8 mouse cellular contexts compared by ENCODE assay signal in the genomic region with DNA sequence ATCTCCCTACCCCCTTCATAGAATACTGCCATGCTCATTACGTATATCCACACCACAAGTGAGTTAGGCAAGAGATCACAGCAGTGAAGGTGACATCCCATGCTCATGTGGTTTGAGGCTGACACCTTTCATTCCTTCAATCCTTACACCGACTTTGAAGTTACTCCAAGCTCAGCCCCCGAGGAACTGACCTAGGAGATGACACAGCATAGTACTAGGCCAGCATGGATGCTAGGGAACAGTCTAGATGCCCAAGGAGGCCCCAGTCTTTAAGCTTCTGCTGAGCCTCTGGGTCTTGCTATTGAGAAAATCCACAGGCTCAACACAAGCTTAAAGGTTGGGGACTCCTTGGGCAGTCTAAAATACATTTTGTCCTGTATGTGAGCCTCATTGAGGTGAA. TPM values are rescaled to one million over a fixed set of nuclear protein-coding genes. Genes with fewer than 3 reads are reported as not detected.
A peak's percentile ranks its signal among the peaks of the same experiment; 100 is the strongest.
DNase-seq lines count a peak whose midpoint lies in the region; ATAC-seq and TF ChIP-seq lines count a peak whose summit lies in the region.

No protein-coding gene starts in this region.

- TF ChIP-seq POLR2A in CH12.LX (IDR thresholded peaks at IDR 0.05; ENCODE audit: low read depth, low read length), result no peak

- no peak for TF ChIP-seq EP300 in CH12.LX (IDR thresholded peaks at IDR 0.05; ENCODE audit: low read length)

- peaks cover 21% of the 10 kb centered on the region for H3K79me2 ChIP-seq in CH12.LX (replicated peaks; ENCODE audit: control insufficient read depth, extremely low read depth, insufficient read depth, poor library complexity, severe bottlenecking)

- peak overlapping the region; percentile 76 for H3K4me2 ChIP-seq in heart, embryonic 11.5 days
- H3K4me2 ChIP-seq in CH12.LX (ENCODE audit: insufficient read depth, low read depth, poor library complexity, severe bottlenecking), result peak overlapping the region; percentile 99

- no peaks in the 10 kb centered on the region for H3K27me3 ChIP-seq in heart, embryonic 11.5 days (ENCODE audit: control insufficient read depth, insufficient read depth, low read length)
- H3K27me3 ChIP-seq in CH12.LX (replicated peaks), result no peaks in the 10 kb centered on the region

- H3K4me3 ChIP-seq in heart, embryonic 11.5 days (ENCODE audit: low read depth, low read length), result peak overlapping the region; percentile 62
- H3K4me3 ChIP-seq in CH12.LX (replicated peaks in 1 of 3; ENCODE audit: low read depth in 2 of 3, low read length in 2 of 3, poor library complexity in 1 of 3), result peak overlapping the region in 1 of 3 experiments; percentile 82

- TF ChIP-seq RAD21 in CH12.LX (IDR thresholded peaks at IDR 0.05; ENCODE audit: low read depth, low read length), result no peak

- in situ Hi-C loops in CH12.LX (cut with MboI; ENCODE audit: low pct_ligation_motif_present, low pct_unique_long_range_greater_than_20kb, low sequenced_read_pairs), result loop anchor here (10.0 kb wide), 2 partner anchors 125 to 185 kb away; no protein-coding TSS in a partner anchor

- intact Hi-C loops in left cerebral cortex, postnatal 14 days (cut with DNase I), result loop anchor here (10.0 kb wide), 1 partner anchor 185 kb away; no protein-coding TSS in a partner anchor
- intact Hi-C loops in left cerebral cortex, postnatal 10 days (cut with DNase I), result loop anchor here (5.0 kb wide), 1 partner anchor 257 kb away; no protein-coding TSS in a partner anchor

- 0 out of 2 replicates have a peak overlapping the region, but pooled peaks have one; percentile 85 for H3K27ac ChIP-seq in heart, embryonic 11.5 days (ENCODE audit: low read depth, low read length)
- H3K27ac ChIP-seq in CH12.LX (ENCODE audit: insufficient read depth, low read depth), result no peak overlapping the region

- no peak for DNase-seq in heart, postnatal 4 days
- no peak for DNase-seq in CH12.LX (ENCODE audit: extremely low read depth)
- peak; percentile 72 for DNase-seq in liver
- no peak for DNase-seq in left cerebral cortex, postnatal 14 days (ENCODE audit: low spot score in 2 of 2)
- no peak for DNase-seq in frontal cortex, postnatal 36 days (ENCODE audit: low spot score in 2 of 2)
- no peak for DNase-seq in left cerebral cortex, postnatal 10 days (ENCODE audit: extremely low spot score in 1 of 2, low spot score in 2 of 2)

- WGBS in heart, embryonic 11.5 days (ENCODE audit: insufficient replicate concordance), result 81% methylated on average over 3 of the region's 3 CpGs

- 0 out of 2 replicates have a peak, but pooled peaks cover 3% of the 10 kb centered on the region for H3K36me3 ChIP-seq in heart, embryonic 11.5 days (ENCODE audit: control insufficient read depth, insufficient read depth, low read length)
- H3K36me3 ChIP-seq in CH12.LX (replicated peaks in 1 of 2; ENCODE audit: control insufficient read depth in 1 of 2, insufficient read depth in 1 of 2, low read length in 1 of 2), result peaks cover 15 to 34% of the 10 kb centered on the region in 2 experiments

- TF ChIP-seq CTCF in CH12.LX (conservative IDR thresholded peaks at IDR 0.05 in 1 of 2, IDR thresholded peaks at IDR 0.05 in 1 of 2; ENCODE audit: low read depth in 2 of 2, low read length in 2 of 2), result no peak

- H3K9me3 ChIP-seq in heart, embryonic 11.5 days (replicated peaks; ENCODE audit: control insufficient read depth, low read length), result no peaks in the 10 kb centered on the region
- no peaks in the 10 kb centered on the region for H3K9me3 ChIP-seq in CH12.LX (replicated peaks; ENCODE audit: low read length)

- peaks cover 21% of the 10 kb centered on the region for H3K4me1 ChIP-seq in heart, embryonic 11.5 days (ENCODE audit: control insufficient read depth, insufficient read depth, low read length)
- H3K4me1 ChIP-seq in CH12.LX (ENCODE audit: control insufficient read depth in 1 of 2, insufficient read depth in 2 of 2), result peaks cover 9 to 41% of the 10 kb centered on the region in 2 experiments

- peak overlapping the region; percentile 83 for H3K9ac ChIP-seq in heart, embryonic 11.5 days (ENCODE audit: low read depth, low read length)
- H3K9ac ChIP-seq in CH12.LX (ENCODE audit: insufficient read depth, low read depth), result peak overlapping the region; percentile 93; the same call in 1 of the 2 replicates

- dilution Hi-C loops in CH12.LX (cut with MboI; ENCODE audit: extremely low pct_ligation_motif_present, extremely low pct_unique_long_range_greater_than_20kb, low sequenced_read_pairs), result no loop called here

- no peak for ATAC-seq in heart, embryonic 11.5 days (replicated peaks; ENCODE audit: insufficient number of reproducible peaks, low FRiP score, low TSS enrichment)
- ATAC-seq in erythroid progenitor cell, adult 5-6 weeks (replicated peaks; ENCODE audit: low FRiP score, poor library complexity, severe bottlenecking), result peak; percentile 36

TF ChIP-seq in CH12.LX, 34 proteins besides CTCF, POLR2A, EP300 and RAD21:
- TF ChIP-seq MAZ (IDR thresholded peaks at IDR 0.05; ENCODE audit: low read depth, low read length) (no peak), NELFE (IDR thresholded peaks at IDR 0.05; ENCODE audit: low read depth, low read length) (no peak), KAT2A (IDR thresholded peaks at IDR 0.05; ENCODE audit: insufficient replicate concordance, low read length) (no peak), UBTF (IDR thresholded peaks at IDR 0.05; ENCODE audit: low read depth, low read length) (no peak), ZC3H11A (IDR thresholded peaks at IDR 0.05; ENCODE audit: low read depth, low read length) (no peak), MEF2A (IDR thresholded peaks at IDR 0.05; ENCODE audit: borderline replicate concordance, low read depth, low read length) (no peak), ZNF384 (IDR thresholded peaks at IDR 0.05; ENCODE audit: low read depth, low read length) (no peak), ELF1 (IDR thresholded peaks at IDR 0.05; ENCODE audit: low read depth, low read length) (no peak), CHD1 (IDR thresholded peaks at IDR 0.05; ENCODE audit: low read depth, low read length) (no peak), PAX5 (IDR thresholded peaks at IDR 0.05; ENCODE audit: low read length) (no peak), IRF4 (IDR thresholded peaks at IDR 0.05; ENCODE audit: low read depth, low read length) (no peak), TCF12 (IDR thresholded peaks at IDR 0.05; ENCODE audit: low read depth, low read length) (no peak), NRF1 (IDR thresholded peaks at IDR 0.05; ENCODE audit: low read depth, low read length) (no peak), MXI1 (IDR thresholded peaks at IDR 0.05; ENCODE audit: low read depth, low read length) (no peak), CHD2 (IDR thresholded peaks at IDR 0.05; ENCODE audit: low read length) (no peak), MAFK (IDR thresholded peaks at IDR 0.05; ENCODE audit: insufficient replicate concordance, low read length) (no peak), ZKSCAN1 (IDR thresholded peaks at IDR 0.05; ENCODE audit: borderline replicate concordance, low read depth, low read length) (no peak), MAX (IDR thresholded peaks at IDR 0.05; ENCODE audit: low read length) (no peak)

RNA-seq across cellular contexts. Expression of a gene that starts 1.6 kb away (rescaled TPM):
- polyA plus RNA-seq in heart, embryonic 11.5 days (2014; fragmentation: Nextera tagmentation; extraction: Ambion mirVana), result 136 and 141 TPM in 2 replicates
- 10 to 100 TPM; 60.3 to 62.4 TPM for total RNA-seq in heart, postnatal 4 days (2021)
- 90.0 and 92.0 TPM in 2 replicates for total RNA-seq in CH12.LX (2012; rRNA removed)
- 80.3 and 80.5 TPM in 2 replicates for total RNA-seq in CH12.LX (2014; rRNA removed)
- polyA plus RNA-seq in CH12.LX (2012; ENCODE audit: insufficient read length, low read depth), result 88.9 and 99.7 TPM in 2 replicates
- total RNA-seq in erythroid progenitor cell, adult 5-6 weeks (2015; ENCODE audit: low replicate concordance), result 1,305 and 1,318 TPM in 2 replicates
- 1,008 and 1,122 TPM in 2 replicates for total RNA-seq in erythroid progenitor cell, adult 5-6 weeks (2017; ENCODE audit: low replicate concordance)
- 10 to 100 TPM; 80.3 to 86.7 TPM for total RNA-seq in left cerebral cortex, postnatal 14 days (2021)
- total RNA-seq in left cerebral cortex, postnatal 10 days (2021), result 10 to 100 TPM; 82.3 to 85.1 TPM

RNA-seq across cellular contexts. Expression of a gene that starts 36.8 kb away (rescaled TPM):
- 8.9 and 14.1 TPM in 2 replicates for polyA plus RNA-seq in heart, embryonic 11.5 days (2014; fragmentation: Nextera tagmentation; extraction: Ambion mirVana)
- 10 to 100 TPM; 30.1 to 33.3 TPM for total RNA-seq in heart, postnatal 4 days (2021)
- 13.8 and 17.2 TPM in 2 replicates for total RNA-seq in CH12.LX (2012; rRNA removed)
- 6.2 and 6.9 TPM in 2 replicates for total RNA-seq in CH12.LX (2014; rRNA removed)
- polyA plus RNA-seq in CH12.LX (2012; ENCODE audit: insufficient read length, low read depth), result 22.1 and 23.4 TPM in 2 replicates
- total RNA-seq in erythroid progenitor cell, adult 5-6 weeks (2015; ENCODE audit: low replicate concordance), result 18.9 and 31.4 TPM in 2 replicates
- total RNA-seq in erythroid progenitor cell, adult 5-6 weeks (2017; ENCODE audit: low replicate concordance), result 67.6 and 93.3 TPM in 2 replicates
- total RNA-seq in left cerebral cortex, postnatal 14 days (2021), result 100 to 1,000 TPM; 139 to 167 TPM
- total RNA-seq in left cerebral cortex, postnatal 10 days (2021), result 100 to 1,000 TPM; 155 to 168 TPM

Comparison
In these comparisons a context has a peak if more than half of its experiments do, and no peak if none do; other contexts are left out.
1. RNA of a gene that starts 1.6 kb away (total RNA-seq): 1,008 to 1,318 TPM in erythroid progenitor cell, adult 5-6 weeks; 80.3 to 92.0 TPM in CH12.LX, 80.3 to 86.7 TPM in left cerebral cortex, postnatal 14 days, 82.3 to 85.1 TPM in left cerebral cortex, postnatal 10 days and 60.3 to 62.4 TPM in heart, postnatal 4 days; every median in the first group is over 10 times any median in the second.